Mouse (Mus musculus): ENCODE measurements at regions not wholly inside any gene's neighbourhood (a gene's known extent, or its start where the extent isn't known, plus 50 kb on each side); places are given as distances from the start of the nearest gene placed in this dataset.
"Not testable (repeated sequence)": the region's sequence is repeated elsewhere in the genome, so short reads cannot be mapped to it uniquely, and the experiment has no call there.

DNA sequence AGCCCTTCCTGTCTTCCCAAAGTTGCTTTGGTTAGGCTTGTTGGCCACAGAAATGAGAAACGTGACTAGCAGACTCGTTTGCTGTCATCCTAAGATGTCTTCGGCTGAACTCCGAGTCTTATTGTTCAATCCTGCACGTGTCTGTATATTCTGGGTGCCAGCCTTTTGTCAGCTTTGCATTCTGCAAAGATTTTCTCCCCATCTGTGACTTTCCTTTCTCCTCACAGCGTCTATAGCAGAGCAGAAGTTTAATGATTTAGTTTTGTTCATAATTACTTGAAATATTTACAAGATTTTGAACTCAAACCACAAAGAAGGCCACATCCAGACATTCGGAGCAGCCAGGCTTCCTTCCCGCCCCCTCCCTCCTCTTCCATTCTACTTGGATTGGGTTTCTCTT is 152.5 kb downstream of the Kif26a start:
- DNase-seq (ENCODE audit: low read depth, low spot score), result no peak

DNA sequence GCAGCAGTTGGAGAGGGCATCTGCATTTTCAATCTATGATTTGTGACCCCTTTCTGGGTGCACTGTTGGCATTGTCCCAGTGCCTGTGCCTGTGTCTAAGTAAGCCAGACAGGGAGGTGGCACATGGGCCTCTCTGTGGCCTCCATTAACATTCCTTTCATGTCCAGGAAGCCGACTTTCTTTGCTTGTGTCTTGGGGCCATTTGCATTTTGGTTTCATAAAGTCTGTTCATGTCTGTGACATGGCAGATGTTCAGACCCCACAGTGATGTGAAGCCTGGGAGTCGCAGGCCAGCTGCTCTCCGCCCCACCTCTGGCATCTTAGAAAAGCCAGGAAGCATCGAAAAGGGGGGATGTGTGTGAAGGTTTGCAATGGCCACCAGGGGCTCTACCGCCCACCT is 153.1 kb downstream of the Kif26a start:
- DNase-seq (ENCODE audit: low read depth, low spot score), result no peak

DNA sequence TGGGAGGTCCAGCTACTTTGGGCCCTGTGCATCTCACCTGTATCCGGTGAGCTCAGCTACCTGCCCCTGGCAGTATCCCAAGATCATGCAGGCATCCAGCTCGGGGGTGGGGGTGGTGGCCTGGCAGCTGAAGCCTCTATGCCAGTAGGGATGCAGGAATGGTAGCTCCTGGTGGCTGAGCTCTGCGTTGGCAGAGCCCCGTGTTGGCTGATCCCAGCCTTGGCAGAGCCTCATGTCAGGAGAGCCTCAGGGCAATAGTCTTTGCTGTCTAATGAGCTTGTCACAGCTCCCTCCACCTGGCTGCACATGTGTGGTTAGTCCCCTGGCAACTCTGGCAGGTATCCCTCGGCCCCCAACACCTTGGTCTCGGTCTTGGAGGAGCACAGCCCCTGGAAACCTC is 153.6 kb downstream of the Kif26a start:
- DNase-seq (ENCODE audit: low read depth, low spot score), result no peak

GRCm38 (mm10) chr12:112300125-112300524 is 154.1 kb downstream of the Kif26a start:
- DNase-seq (ENCODE audit: low read depth, low spot score), result no peak

- DNase-seq (ENCODE audit: low read depth, low spot score), result no peak
Observed at GRCm38 (mm10) chr12:112301411-112301891, 155.4 kb downstream of the Kif26a start.

- DNase-seq (ENCODE audit: low read depth, low spot score), result no peak
Observed at GRCm38 (mm10) chr12:112301929-112302328, 155.9 kb downstream of the Kif26a start.

GRCm38 (mm10) chr12:112306208-112306607 is 160.2 kb downstream of the Kif26a start:
- no peak for DNase-seq (ENCODE audit: low read depth, low spot score)

DNA sequence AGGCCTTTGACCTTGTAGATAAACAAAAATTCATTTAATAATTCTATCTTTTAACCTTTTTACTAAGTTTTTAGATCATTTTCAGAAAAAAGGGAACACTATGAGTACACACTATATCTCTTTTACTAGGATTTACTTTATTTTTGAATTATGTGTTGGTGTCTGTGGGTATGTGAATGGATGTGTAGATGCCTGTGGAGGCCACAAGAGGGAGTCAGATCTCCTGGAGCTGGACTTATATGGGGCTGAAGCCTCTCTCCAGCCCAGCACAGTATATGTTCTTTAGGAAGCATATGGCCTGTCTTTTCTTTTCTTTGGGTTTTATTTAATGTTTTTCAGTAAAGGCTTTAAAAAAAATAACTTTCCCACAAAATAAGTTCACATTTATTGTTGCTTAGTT is 162.0 kb downstream of the Kif26a start:
- DNase-seq (ENCODE audit: low read depth, low spot score), result no peak

DNA sequence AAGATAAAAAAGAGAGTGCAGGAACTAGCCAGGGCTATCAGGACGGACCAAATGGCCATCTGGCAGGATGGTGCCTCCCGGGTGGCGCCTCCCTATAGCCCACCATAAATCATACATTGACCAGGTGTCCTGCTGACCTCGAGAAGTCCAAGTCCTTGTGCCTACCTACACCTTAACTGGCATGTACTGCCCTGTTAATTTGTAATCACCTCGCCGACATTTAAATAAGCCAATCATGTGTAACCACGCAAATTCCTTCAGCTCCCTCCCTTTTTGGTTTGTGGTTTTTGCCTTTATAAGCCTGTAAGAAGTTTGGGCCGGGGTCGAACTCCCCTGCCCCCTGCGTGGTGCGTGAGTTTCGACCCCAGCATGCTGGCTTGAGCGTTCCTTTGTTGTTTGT is 163.1 kb downstream of the Kif26a start:
- not testable (repeated sequence) for DNase-seq (ENCODE audit: low read depth, low spot score)

DNA sequence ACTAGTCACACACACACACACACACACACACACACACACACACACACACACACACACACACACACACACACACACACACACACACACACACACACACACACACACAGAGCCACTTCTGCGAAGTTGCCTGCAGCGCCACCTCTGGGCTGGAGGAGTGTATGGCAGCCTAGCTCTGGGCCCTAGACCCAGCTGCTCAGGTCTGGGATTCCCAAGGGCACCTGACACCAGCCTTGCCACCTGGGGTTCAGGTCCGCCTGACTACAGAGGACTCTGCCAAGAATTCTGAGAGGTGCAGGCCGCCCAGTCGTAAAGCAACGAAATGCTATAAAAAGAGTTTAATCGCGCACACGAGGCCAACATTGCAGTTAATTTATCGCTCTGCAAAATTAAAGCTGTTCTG is 163.8 kb downstream of the Kif26a start:
- no peak for DNase-seq (ENCODE audit: low read depth, low spot score)

DNA sequence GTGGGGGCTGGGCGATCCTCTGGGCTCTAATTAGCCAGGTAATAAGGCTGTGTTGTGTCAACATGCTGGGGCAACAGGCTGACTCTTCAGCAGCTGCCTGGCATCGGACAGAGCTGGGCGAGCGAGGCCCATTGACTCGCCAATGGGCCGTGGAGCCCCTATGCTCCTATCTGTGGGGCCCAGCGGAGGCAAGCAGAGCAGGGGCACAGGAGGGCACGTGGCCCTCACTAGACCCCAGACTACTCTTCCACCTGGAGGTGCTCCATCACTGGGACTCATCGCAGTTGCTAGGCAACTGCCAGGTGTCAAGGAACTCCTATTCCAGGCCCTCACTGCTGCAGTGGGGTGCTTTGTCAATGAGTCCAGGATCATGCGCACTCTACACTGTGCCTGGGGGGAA is 164.7 kb downstream of the Kif26a start:
- DNase-seq (ENCODE audit: low read depth, low spot score), result no peak

DNA sequence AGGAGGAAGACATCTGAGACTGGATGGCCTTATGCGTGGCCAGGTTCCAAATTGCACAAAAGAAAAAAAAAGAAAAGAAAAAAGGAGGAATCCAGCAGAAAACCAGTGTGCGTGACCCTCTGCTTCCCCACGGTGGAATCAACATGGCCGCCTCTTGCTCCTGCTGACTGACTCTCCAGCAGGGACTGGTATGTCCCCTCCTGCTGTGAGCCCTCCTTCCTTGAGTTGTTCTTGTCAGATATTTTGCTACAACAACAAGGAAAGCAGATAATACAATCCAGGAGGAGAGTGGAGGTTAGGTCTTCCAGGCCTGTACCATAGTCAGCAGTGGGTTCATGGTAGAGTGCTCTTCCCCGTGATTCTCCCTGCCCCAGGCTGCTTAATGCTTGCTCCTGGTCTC is 168.8 kb downstream of the Kif26a start:
- DNase-seq (ENCODE audit: low read depth, low spot score), result no peak

DNA sequence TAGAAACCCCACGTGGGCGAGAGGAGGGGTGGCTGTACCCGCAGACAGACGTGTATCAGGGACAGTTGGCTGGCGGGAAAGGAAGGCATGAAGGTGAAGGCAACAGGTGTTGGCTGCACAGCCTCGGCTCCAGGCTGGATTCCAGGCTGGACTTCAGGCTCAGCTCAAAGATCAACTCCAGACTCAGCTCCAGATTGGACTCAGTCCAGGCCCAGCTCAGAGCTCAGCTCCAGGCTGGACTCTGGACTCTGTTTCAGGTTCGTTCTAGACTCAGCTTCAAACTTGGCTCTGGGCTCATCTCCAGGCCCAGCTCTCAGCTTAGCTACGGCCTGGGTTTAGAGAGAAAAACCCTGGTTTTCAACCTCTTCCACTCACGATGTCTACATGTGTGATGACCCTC is 171.2 kb downstream of the Kif26a start:
- DNase-seq (ENCODE audit: low read depth, low spot score), result no peak

DNA sequence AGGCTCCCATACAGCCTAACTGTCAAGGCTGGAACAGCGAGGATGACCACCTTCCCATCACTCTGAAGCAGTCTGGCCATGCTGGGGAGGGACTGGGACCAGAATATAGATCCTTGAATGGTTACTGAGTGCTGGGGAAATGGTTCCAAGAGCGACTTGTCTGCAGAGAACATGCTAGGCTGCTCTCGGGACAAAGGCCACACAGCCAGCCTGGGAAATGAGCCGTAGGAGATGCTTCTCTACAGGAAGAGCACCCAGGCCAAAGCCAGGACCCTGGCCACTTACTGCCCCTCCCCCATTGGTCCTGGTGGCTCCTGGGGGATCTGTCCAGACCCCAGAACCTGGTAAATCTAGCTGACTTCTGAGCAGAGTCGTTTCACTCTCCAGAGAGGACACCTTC is 170.8 kb upstream of the A530016L24Rik start:
- DNase-seq (ENCODE audit: low read depth, low spot score), result no peak

GRCm38 (mm10) chr12:112322196-112322595 is 167.1 kb upstream of the A530016L24Rik start:
- DNase-seq (ENCODE audit: low read depth, low spot score), result no peak

DNA sequence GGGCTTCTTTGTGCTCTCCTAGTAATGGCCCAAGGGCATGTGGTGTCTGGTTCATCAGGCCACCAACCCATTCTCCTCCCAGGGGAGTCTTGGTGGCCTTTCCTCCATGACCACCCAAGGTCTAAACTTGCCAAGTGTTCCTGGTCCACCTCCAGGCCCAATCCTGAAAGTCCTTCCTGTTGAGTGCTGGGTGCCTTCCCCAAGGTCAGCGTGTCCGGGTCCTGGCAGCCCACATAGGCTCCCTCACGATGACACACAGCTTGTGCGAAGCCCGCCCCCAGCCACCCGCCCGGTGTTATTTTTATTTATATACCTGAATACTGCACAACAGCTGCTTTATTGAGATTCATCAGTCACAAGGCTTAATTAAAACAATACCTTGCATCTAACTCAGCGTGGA is 161.8 kb upstream of the A530016L24Rik start:
- no peak for DNase-seq (ENCODE audit: low read depth, low spot score)

DNA sequence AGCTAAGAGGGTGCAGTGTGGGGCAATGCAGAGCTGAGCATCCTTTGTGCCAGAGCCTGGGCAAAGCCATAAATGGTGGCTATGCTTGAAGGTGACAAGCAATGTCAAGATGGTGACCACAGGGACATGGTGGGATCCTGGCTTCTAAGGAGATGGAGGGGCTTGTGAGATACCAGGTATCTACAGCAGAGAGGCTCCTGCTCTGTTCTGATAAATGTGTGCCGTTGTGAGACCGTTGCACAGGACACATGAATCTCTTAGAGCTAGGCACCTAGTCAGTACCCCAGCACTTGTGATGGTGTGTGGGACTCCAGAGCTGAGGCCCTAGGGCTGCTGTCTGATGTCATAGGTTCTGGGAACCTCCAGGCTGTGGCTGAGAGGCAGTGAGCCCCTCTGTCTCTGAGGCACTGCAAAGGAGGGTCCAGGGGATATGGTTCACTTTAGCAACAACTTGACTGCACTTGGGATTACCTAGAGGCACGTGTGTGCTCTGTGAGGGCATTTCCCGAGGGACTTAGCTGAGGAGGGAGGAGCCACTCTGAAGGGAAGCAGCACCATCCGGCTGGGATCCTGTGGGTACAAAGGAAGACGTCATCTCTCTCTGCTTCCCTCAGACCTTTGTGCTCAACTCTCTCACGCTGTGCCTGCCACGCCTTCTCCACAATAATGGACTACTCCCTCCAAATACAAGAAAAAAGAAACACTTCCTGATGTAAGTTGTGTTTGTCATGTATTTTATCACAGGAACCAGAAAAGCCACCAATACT is 160.3 kb upstream of the A530016L24Rik start:
- DNase-seq (ENCODE audit: low read depth, low spot score), result peak; percentile 19

DNA sequence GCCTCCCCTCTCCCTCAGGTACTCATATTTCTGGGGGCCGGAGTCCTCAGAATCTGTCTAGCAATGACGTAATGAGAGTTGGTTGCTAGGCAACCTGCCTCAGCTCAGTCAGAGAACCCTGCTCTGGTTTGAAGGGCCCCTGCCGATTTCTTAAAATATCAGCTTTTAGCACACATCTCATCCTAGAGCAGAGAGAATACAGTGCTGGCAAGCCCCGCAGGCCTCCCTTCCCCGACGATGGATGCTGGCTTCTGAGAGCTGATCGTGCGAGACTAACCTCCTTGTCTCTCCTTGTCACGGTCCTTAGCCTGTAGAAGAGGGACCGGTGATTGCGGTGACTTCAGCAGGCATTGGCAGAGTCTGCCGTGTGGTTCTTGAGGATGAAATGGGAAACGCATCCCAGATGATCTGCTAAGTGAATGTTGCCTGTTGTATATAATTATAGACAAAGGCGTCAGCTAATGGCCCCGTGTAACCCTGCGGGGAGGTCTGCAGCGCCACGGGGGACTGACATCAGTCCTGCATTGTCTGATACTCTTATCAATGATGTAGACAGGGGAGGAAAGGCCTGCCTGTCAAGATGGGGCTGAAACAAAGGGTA is 159.4 kb upstream of the A530016L24Rik start:
- no peak for DNase-seq (ENCODE audit: low read depth, low spot score)

DNA sequence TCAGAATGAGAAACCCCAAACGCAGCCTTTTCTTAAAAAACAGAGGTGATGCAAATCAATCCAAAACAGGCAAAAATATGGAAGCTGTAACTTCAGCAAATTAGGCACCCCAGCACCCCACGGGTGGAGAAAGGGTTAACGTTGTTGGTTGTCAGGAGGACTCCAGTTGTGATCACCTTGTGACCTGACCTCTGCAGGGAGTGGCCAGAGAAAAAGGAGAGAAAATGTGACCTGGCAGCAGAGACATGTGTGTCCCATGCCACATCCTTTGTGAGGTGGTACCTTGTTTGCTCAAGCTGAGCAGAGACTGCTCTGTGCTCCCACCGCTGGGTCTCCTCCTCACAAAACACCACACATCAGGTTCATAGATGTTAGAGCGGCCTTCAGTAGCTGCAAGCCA is 158.7 kb upstream of the A530016L24Rik start:
- DNase-seq (ENCODE audit: low read depth, low spot score), result no peak

DNA sequence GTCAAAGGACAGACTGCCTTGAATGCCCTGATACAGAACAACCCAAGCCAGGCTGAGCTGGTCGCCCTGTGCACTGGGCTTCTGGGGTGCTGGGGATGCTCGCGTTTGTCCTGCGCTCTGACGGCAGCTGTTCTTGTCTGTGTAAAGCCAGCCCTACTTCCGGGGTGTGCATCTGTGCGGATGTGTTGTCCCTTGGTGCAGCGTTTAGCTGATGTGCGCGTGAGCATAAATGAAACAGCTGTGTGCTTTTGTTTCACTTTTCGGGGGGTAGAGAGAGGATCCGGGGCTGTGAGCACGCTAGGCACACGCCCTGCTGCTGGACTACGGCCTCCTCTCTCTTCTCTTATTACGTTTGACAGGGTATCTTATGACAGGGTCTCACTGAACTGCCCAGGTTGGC is 158.2 kb upstream of the A530016L24Rik start:
- DNase-seq (ENCODE audit: low read depth, low spot score), result no peak

DNA sequence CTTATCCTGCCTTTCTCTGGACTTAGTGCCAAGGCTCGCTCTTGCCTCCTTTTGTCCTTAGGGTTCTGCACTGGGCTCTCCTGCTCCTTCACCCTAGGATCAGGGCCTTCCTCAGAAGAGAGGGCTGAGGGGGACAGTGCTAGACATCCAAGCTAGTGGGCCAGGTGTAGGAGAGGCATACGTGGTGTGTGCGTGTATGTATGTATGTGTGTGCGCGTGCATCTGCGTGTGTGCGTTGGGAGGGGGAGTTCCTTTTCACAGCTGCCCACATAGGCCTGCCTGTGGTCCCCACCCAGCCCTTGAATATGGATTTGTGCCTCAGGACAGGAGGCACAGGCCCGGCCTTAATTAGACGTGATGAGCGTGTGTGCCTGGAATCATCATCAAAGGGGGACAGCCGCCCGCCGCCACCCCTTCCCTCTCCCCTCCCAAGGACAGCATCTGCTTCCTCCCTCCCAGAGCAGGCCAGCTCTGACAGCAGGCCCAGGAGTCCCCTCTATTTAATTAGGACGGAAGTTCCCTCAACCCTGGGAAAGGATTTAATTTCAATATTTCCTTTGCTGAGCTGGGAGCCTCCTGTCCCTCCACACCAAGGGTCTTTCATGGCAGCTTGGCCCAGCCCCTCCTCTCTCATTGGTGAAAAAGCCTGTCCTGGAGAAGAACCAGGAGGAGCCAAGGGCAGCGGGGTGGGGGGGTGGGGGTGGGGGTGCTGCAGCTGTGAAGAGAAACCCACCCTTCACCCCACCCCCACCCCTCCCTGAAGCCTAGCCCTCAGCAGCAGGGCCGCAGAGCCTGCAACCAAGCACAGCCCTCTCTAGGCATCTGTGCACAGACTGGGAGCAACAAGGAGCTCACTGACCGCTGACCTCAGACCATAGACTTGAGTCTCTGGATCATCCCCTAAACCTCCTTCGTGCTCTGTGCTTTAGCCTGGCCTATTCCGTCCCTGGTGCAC is 155.8 kb upstream of the A530016L24Rik start:
- DNase-seq (ENCODE audit: low read depth, low spot score), result no peak
